Mouse (Mus musculus) E14TG2a.4 (cell line): ENCODE results near the gene Commd4.

Experiments
- CTCF ChIP-seq: conservative IDR thresholded peaks from 2 replicates; pipeline ENCODE4 v1.5.1; 2014; ENCODE audit warnings: low read length
- NANOG ChIP-seq: IDR thresholded peaks from 2 replicates; pipeline ENCODE4 v1.6.1; 2014; ENCODE audit warnings: borderline replicate concordance, low read length, mixed read lengths
- POU5F1 ChIP-seq: IDR thresholded peaks from 2 replicates; pipeline ENCODE4 v1.6.1; 2014; ENCODE audit warnings: low read length, borderline replicate concordance

DNA sequence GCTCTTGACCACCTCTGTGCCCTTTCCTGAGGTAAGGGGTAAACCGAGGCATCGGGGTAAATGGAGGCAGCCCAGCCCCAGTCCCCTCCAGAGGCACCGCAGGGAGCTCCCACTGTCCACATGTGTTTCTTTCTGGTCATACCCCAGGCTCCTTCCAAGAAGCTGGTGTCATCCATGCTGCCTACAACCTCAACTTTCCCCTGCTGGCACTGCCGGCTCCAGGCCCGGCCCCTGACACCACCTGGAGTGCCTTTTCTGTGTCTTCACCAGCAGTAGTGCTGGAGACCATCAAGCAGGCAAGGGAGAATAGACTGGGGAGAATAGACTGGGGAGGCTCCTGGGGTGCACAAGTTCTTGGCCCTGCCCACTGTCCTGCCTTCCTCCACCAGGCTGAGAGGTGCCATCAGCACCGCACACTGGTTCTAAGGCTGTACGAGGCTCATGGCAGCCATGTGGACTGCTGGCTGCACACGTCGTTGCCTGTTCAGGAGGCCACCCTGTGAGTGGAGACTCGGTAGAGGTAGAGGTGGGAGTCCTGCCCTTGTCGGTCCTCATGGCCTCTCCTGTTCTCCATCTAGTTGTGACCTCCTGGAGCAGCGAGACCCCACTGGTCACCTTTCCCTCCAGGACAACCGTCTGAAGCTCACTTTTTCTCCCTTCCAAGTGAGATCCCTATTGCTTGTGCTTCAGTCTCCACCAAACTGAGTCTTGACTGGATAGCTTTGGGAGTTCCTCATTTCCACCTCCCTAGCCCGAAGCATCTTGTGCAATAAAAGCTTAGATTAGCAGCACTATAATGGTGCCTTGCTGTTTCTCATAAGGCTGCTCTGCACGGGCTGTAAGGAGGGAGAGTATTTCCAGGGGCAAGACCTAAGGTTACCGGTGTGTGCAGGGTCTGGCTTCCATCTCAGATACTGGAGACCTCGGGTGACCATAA is 16.4 kb downstream of the Commd4 start:
- TF ChIP-seq CTCF (no peak), NANOG (no peak), POU5F1 (no peak)
